Mouse (Mus musculus): ENCODE data around the gene Gstm6. TPM values are rescaled to one million over a fixed set of nuclear protein-coding genes. Genes with fewer than 3 reads are reported as not detected.
"Not testable (repeated sequence)": the region's sequence is repeated elsewhere in the genome, so short reads cannot be mapped to it uniquely, and the experiment has no call there.

Gstm6 gene
- polyA plus RNA-seq, 1 experiment from 2014 or later: 10.6 TPM

DNA sequence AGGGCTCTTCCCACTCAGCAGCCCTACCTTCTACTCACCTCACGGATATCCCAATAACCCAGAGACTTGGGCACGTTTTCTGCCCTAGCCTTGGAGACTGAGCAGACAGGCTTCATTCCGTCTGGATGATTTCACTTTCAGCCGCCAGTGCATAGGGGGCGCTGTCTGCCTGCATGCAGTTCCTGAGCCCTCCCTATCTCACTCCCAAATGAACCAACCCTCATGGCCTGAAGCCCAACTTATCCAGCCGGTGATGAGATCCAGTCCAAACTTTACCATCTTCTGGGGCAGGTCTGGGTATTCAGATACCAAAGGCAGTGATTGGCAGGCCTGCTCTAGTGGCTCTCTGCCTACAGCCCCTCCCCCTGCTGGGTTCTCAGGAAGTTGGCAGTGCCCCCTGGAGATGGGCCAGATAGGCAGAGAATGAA, 9.8 kb upstream of the Gstm6 start:
- Histone ChIP-seq H3K9ac (ENCODE audit: low read depth, low read length) (no peak overlapping the region), H3K4me1 (ENCODE audit: control insufficient read depth, insufficient read depth, low read depth, low read length) (no peaks in the 10 kb centered on the region; the same call in 1 of the 2 replicates), H3K4me3 (ENCODE audit: low read length) (no peak overlapping the region), H3K27ac (ENCODE audit: low read depth, low read length) (0 out of 2 replicates have a peak overlapping the region, but pooled peaks have one; percentile 36), H3K27me3 (replicated peaks; ENCODE audit: control insufficient read depth, insufficient read depth, low read length) (no peaks in the 10 kb centered on the region), H3K4me2 (ENCODE audit: low read length) (no peak overlapping the region), H3K9me3 (ENCODE audit: control insufficient read depth, low read length) (no peaks in the 10 kb centered on the region), H3K36me3 (ENCODE audit: control insufficient read depth, insufficient read depth, low read length) (no peaks in the 10 kb centered on the region)
- WGBS: 23% methylated on average over 6 of the region's 6 CpGs
- ATAC-seq: peak; percentile 92

DNA sequence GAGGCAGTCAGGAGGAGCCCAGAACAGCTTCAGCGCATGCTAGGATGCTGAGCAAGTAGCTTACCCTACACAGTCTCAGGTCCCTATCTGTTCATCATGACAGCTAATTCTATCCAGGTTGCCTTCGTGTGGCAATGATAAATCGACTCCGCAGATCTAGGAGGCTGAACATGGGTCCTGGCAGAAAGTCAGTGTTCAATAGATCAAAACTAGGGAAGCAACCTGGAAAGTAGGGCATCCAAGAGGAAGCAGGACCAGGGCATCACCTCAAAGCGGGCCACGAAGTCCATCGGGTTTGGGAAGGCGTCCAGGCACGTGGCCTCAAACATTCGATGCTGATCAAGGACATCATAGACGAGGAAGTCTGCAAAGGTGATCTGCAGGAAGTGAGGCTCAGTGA, 7.0 kb upstream of the Gstm6 start:
- WGBS: 89% methylated on average over 11 of the region's 11 CpGs
- Histone ChIP-seq H3K27me3 (replicated peaks; ENCODE audit: control insufficient read depth, insufficient read depth, low read length) (no peaks in the 10 kb centered on the region), H3K4me2 (ENCODE audit: low read length) (no peak overlapping the region), H3K4me3 (ENCODE audit: low read length) (no peak overlapping the region), H3K9ac (ENCODE audit: low read depth, low read length) (no peak overlapping the region), H3K36me3 (ENCODE audit: control insufficient read depth, insufficient read depth, low read length) (no peaks in the 10 kb centered on the region), H3K4me1 (ENCODE audit: control insufficient read depth, insufficient read depth, low read depth, low read length) (no peaks in the 10 kb centered on the region; the same call in 1 of the 2 replicates), H3K27ac (ENCODE audit: low read depth, low read length) (no peak overlapping the region), H3K9me3 (ENCODE audit: control insufficient read depth, low read length) (no peaks in the 10 kb centered on the region)
- ATAC-seq: no peak

DNA sequence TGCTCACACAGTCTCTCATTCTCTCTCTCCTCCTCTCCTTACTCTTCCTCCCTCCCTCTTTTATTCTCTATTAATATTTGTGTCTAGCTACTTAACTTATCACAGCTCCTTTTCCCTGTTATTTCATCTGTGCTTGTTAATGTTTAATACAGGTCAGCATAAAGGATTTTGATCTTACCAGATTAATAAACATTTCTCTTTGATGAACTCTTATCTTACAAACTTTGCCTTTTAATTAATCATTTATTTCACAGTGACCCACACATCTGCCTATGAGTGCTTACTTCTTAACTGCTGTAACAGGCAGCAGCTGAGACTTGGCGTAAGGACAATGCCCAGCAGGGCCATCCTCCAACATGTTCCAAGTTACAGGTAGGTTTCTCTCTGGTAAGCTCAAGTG, 5.9 kb upstream of the Gstm6 start:
- H3K27ac ChIP-seq (ENCODE audit: low read depth, low read length); ATAC-seq; H3K36me3 ChIP-seq (ENCODE audit: control insufficient read depth, insufficient read depth, low read length); H3K9ac ChIP-seq (ENCODE audit: low read depth, low read length); H3K27me3 ChIP-seq (replicated peaks; ENCODE audit: control insufficient read depth, insufficient read depth, low read length); H3K4me3 ChIP-seq (ENCODE audit: low read length); H3K4me1 ChIP-seq (ENCODE audit: control insufficient read depth, insufficient read depth, low read depth, low read length); H3K4me2 ChIP-seq (ENCODE audit: low read length); H3K9me3 ChIP-seq (ENCODE audit: control insufficient read depth, low read length): not testable (repeated sequence)
- 90% methylated on average over 1 of the region's 1 CpGs for WGBS

DNA sequence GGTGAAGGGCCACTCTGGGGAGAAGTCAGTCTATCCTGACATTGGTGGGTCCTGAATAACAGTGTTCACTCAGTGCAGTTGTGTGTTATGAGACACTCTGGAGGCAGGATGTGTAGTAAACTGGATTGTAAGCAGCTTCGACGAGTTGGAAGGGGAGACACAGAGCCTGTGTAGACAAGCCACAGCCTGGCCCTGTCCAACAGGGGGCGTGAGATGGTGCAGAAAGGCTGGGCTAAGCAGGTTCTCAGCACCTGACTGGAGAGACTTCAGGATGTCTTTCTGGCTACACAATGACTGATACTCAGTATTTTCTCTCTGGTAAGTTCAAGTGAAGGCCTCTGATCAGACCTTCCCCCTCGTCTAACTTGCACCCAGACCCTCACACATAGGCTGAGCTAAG, 2.2 kb upstream of the Gstm6 start:
- Histone ChIP-seq H3K27me3 (replicated peaks; ENCODE audit: control insufficient read depth, insufficient read depth, low read length) (no peaks in the 10 kb centered on the region), H3K4me3 (ENCODE audit: low read length) (no peak overlapping the region), H3K9ac (ENCODE audit: low read depth, low read length) (no peak overlapping the region), H3K4me2 (ENCODE audit: low read length) (no peak overlapping the region), H3K4me1 (ENCODE audit: control insufficient read depth, insufficient read depth, low read depth, low read length) (peaks cover 4% of the 10 kb centered on the region; the same call in 1 of the 2 replicates), H3K27ac (ENCODE audit: low read depth, low read length) (no peak overlapping the region), H3K9me3 (ENCODE audit: control insufficient read depth, low read length) (no peaks in the 10 kb centered on the region), H3K36me3 (ENCODE audit: control insufficient read depth, insufficient read depth, low read length) (no peaks in the 10 kb centered on the region)
- ATAC-seq: no peak
- 69% methylated on average over 4 of the region's 4 CpGs for WGBS

GRCm38 (mm10) chr3:107941261-107941660, 2.3 kb downstream of the Gstm6 start:
- no peak overlapping the region for H3K27ac ChIP-seq (ENCODE audit: low read depth, low read length)
- no peaks in the 10 kb centered on the region for H3K36me3 ChIP-seq (ENCODE audit: control insufficient read depth, insufficient read depth, low read length)
- H3K9me3 ChIP-seq (ENCODE audit: control insufficient read depth, low read length): no peaks in the 10 kb centered on the region
- H3K9ac ChIP-seq (ENCODE audit: low read depth, low read length): no peak overlapping the region
- H3K27me3 ChIP-seq (replicated peaks; ENCODE audit: control insufficient read depth, insufficient read depth, low read length): no peaks in the 10 kb centered on the region
- H3K4me1 ChIP-seq (ENCODE audit: control insufficient read depth, insufficient read depth, low read depth, low read length): peaks cover 6% of the 10 kb centered on the region; the same call in 1 of the 2 replicates
- no peak for ATAC-seq
- H3K4me2 ChIP-seq (ENCODE audit: low read length): no peak overlapping the region
- H3K4me3 ChIP-seq (ENCODE audit: low read length): no peak overlapping the region
- 51% methylated on average over 4 of the region's 4 CpGs for WGBS

GRCm38 (mm10) chr3:107940524-107940923, 3.0 kb downstream of the Gstm6 start:
- no peak for ATAC-seq
- H3K4me2 ChIP-seq (ENCODE audit: low read length): no peak overlapping the region
- no peak overlapping the region for H3K4me3 ChIP-seq (ENCODE audit: low read length)
- no peaks in the 10 kb centered on the region for H3K36me3 ChIP-seq (ENCODE audit: control insufficient read depth, insufficient read depth, low read length)
- no peak overlapping the region for H3K27ac ChIP-seq (ENCODE audit: low read depth, low read length)
- H3K27me3 ChIP-seq (replicated peaks; ENCODE audit: control insufficient read depth, insufficient read depth, low read length): no peaks in the 10 kb centered on the region
- H3K4me1 ChIP-seq (ENCODE audit: control insufficient read depth, insufficient read depth, low read depth, low read length): peaks cover 6% of the 10 kb centered on the region; the same call in 1 of the 2 replicates
- no peak overlapping the region for H3K9ac ChIP-seq (ENCODE audit: low read depth, low read length)
- no peaks in the 10 kb centered on the region for H3K9me3 ChIP-seq (ENCODE audit: control insufficient read depth, low read length)
- WGBS: 67% methylated on average over 7 of the region's 7 CpGs

DNA sequence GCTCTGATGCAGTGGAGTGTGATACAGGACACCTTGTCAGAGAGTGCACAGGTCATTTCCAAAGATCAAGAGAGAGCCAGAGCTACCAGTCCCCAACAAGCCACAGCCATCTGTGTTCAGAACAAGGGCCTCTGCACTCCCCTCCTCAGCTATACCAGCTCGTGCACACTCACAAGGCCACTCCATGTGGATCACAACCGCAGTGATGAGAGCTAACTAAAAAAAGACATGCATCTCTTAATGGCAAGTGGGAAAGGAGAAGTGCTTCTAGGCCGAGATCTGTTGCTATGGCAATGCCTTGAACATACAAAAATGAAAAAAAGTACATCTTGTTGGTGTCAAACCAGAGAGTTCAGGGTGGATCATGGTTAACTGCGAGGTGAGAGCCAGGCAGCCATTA, 3.7 kb downstream of the Gstm6 start:
- WGBS: 43% methylated on average over 4 of the region's 4 CpGs
- H3K4me1 ChIP-seq (ENCODE audit: control insufficient read depth, insufficient read depth, low read depth, low read length): peaks cover 6% of the 10 kb centered on the region; the same call in 1 of the 2 replicates
- no peak overlapping the region for H3K27ac ChIP-seq (ENCODE audit: low read depth, low read length)
- peak; percentile 28; the same call in 1 of the 2 replicates for ATAC-seq
- H3K27me3 ChIP-seq (replicated peaks; ENCODE audit: control insufficient read depth, insufficient read depth, low read length): no peaks in the 10 kb centered on the region
- H3K36me3 ChIP-seq (ENCODE audit: control insufficient read depth, insufficient read depth, low read length): no peaks in the 10 kb centered on the region
- H3K4me3 ChIP-seq (ENCODE audit: low read length): no peak overlapping the region
- no peak overlapping the region for H3K4me2 ChIP-seq (ENCODE audit: low read length)
- H3K9me3 ChIP-seq (ENCODE audit: control insufficient read depth, low read length): no peaks in the 10 kb centered on the region
- H3K9ac ChIP-seq (ENCODE audit: low read depth, low read length): no peak overlapping the region

DNA sequence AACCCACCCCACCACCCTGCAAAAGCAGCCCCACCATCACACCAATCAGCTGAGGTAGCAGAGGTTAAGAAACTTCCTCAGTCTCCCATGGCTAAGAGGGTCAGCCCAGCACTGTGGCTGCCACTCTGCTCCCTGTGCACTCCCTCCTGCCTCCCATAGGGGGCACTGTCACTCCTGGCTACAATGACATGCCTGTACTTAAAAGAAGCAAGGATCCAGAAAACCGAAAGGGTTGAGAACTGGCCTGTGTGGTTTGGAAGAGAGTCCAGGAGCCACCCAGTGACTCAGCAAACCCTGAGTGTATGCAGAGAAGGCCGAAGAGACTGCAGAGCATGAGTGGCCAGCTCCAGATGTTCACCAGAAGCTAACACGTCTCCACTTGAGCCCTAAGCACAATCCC, 4.1 kb downstream of the Gstm6 start:
- 0 out of 2 replicates have a peak, but pooled peaks have one; percentile 9 for ATAC-seq
- Histone ChIP-seq H3K36me3 (ENCODE audit: control insufficient read depth, insufficient read depth, low read length) (no peaks in the 10 kb centered on the region), H3K9me3 (ENCODE audit: control insufficient read depth, low read length) (no peaks in the 10 kb centered on the region), H3K4me1 (ENCODE audit: control insufficient read depth, insufficient read depth, low read depth, low read length) (peaks cover 6% of the 10 kb centered on the region; the same call in 1 of the 2 replicates), H3K4me2 (ENCODE audit: low read length) (no peak overlapping the region), H3K9ac (ENCODE audit: low read depth, low read length) (no peak overlapping the region), H3K4me3 (ENCODE audit: low read length) (no peak overlapping the region), H3K27me3 (replicated peaks; ENCODE audit: control insufficient read depth, insufficient read depth, low read length) (no peaks in the 10 kb centered on the region), H3K27ac (ENCODE audit: low read depth, low read length) (no peak overlapping the region)
- 47% methylated on average over 3 of the region's 3 CpGs for WGBS

DNA sequence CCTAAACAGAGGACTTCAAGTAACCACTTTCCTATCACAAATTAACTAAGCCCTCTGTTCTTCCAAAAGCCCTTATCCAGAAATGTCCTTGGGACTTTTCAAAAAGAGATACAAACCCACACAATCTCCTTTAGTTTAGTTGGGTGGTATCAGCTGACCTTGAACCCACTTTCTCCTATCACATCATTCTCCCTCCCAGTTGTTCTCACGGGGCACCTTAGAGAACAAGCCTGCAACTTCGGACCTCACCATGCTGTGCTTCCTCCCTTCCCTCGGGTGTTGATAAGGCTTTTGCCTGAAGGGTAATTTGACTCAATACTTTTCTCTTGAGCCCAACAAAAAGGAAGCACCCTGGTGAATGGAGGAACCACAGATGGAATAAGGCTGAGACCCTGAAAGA, 7.7 kb downstream of the Gstm6 start:
- no peak for ATAC-seq
- Histone ChIP-seq H3K4me1 (ENCODE audit: control insufficient read depth, insufficient read depth, low read depth, low read length) (peaks cover 10% of the 10 kb centered on the region), H3K9ac (ENCODE audit: low read depth, low read length) (no peak overlapping the region), H3K4me2 (ENCODE audit: low read length) (no peak overlapping the region), H3K27ac (ENCODE audit: low read depth, low read length) (no peak overlapping the region), H3K27me3 (replicated peaks; ENCODE audit: control insufficient read depth, insufficient read depth, low read length) (no peaks in the 10 kb centered on the region), H3K9me3 (ENCODE audit: control insufficient read depth, low read length) (no peaks in the 10 kb centered on the region), H3K4me3 (ENCODE audit: low read length) (no peak overlapping the region), H3K36me3 (ENCODE audit: control insufficient read depth, insufficient read depth, low read length) (no peaks in the 10 kb centered on the region)
- 66% methylated on average over 3 of the region's 3 CpGs for WGBS

- ATAC-seq: no peak
- H3K27me3 ChIP-seq (replicated peaks; ENCODE audit: control insufficient read depth, insufficient read depth, low read length): no peaks in the 10 kb centered on the region
- H3K4me3 ChIP-seq (ENCODE audit: low read length): no peak overlapping the region
- H3K4me2 ChIP-seq (ENCODE audit: low read length): no peak overlapping the region
- H3K9ac ChIP-seq (ENCODE audit: low read depth, low read length): no peak overlapping the region
- peaks cover 12% of the 10 kb centered on the region for H3K4me1 ChIP-seq (ENCODE audit: control insufficient read depth, insufficient read depth, low read depth, low read length)
- H3K9me3 ChIP-seq (ENCODE audit: control insufficient read depth, low read length): no peaks in the 10 kb centered on the region
- WGBS: 89% methylated on average over 3 of the region's 3 CpGs
- no peak overlapping the region for H3K27ac ChIP-seq (ENCODE audit: low read depth, low read length)
- H3K36me3 ChIP-seq (ENCODE audit: control insufficient read depth, insufficient read depth, low read length): no peaks in the 10 kb centered on the region
Measured at GRCm38 (mm10) chr3:107935268-107935667, 8.3 kb downstream of the Gstm6 start.
